Mouse (Mus musculus) thymus, adult 2 months (tissue): ENCODE data around the gene Tex264. TPM values are rescaled to one million over a fixed set of nuclear protein-coding genes. Genes with fewer than 3 reads are reported as not detected.
A peak's percentile ranks its signal among the peaks of the same experiment; 100 is the strongest.

Experiments used
- DNase-seq: peaks from one replicate; pipeline ENCODE4 v3.0.0; 2021
- H3K27ac ChIP-seq: fragments of 200-500 bp; 2 replicates; pipeline ENCODE4 v1.5.1; 2012; ENCODE audit warnings: low read length, control low read depth; ENCODE audit not compliant: control insufficient read depth, insufficient read depth
- H3K27me3 ChIP-seq: fragments of 200-500 bp; 2 replicates; pipeline ENCODE4 v1.6.1; 2012; ENCODE audit warnings: mild to moderate bottlenecking, low read length, moderate library complexity, mixed read lengths; ENCODE audit not compliant: control insufficient read depth, insufficient read depth
- H3K36me3 ChIP-seq: fragments of 200-500 bp; 2 replicates; pipeline ENCODE4 v1.6.1; 2012; ENCODE audit warnings: mild to moderate bottlenecking, low read length, moderate library complexity; ENCODE audit not compliant: control insufficient read depth, insufficient read depth
- H3K4me1 ChIP-seq: fragments of 200-500 bp; replicated peaks from 2 replicates; pipeline ENCODE4 v1.6.1; 2012; ENCODE audit warnings: low read length; ENCODE audit not compliant: control insufficient read depth, insufficient read depth
- H3K4me3 ChIP-seq: fragments of 200-500 bp; 2 replicates; pipeline ENCODE4 v1.5.1; 2012; ENCODE audit warnings: mild to moderate bottlenecking, low read length, control low read depth, moderate library complexity; ENCODE audit not compliant: control insufficient read depth, insufficient read depth
- CTCF ChIP-seq: fragments of 200-500 bp; IDR thresholded peaks from 2 replicates; pipeline ENCODE4 v1.5.1; 2012; ENCODE audit warnings: mild to moderate bottlenecking, control low read depth, low read length, moderate library complexity, borderline replicate concordance; ENCODE audit not compliant: control insufficient read depth, poor library complexity, insufficient read depth; ENCODE audit errors: extremely low read depth
- POLR2A ChIP-seq: fragments of 200-500 bp; IDR thresholded peaks from 2 replicates; pipeline ENCODE4 v1.6.1; 2012; ENCODE audit warnings: mild to moderate bottlenecking, low read length, control low read depth, moderate library complexity; ENCODE audit not compliant: control insufficient read depth, poor library complexity, insufficient read depth; ENCODE audit errors: extremely low read depth
- WGBS: fragments of 180-500 bp; shearing (Covaris S2); methylation state at CpG from one replicate; pipeline ENCODE4 v1.1.7; 2018; 5-methylcytosine and 5-hydroxymethylcytosine counted together
- polyA plus RNA-seq: library from polyadenylated mRNA; depleted of rRNA; stranded (reverse); fragments of >200 nt; gene quantifications from 2 replicates; pipeline ENCODE4 v1.2.3, GENCODE M21; 2012

Tex264 gene
- polyA plus RNA-seq, 1 experiment, result 104 TPM

GRCm38 (mm10) chr9:106684918-106685248 is 844 bp downstream of the Tex264 start:
- Histone ChIP-seq H3K27ac (peak overlapping the region; percentile 7; the same call in 1 of the 2 replicates), H3K4me1 (peaks cover 9% of the 10 kb centered on the region), H3K27me3 (no peaks in the 10 kb centered on the region), H3K4me3 (peak overlapping the region; percentile 65), H3K36me3 (no peaks in the 10 kb centered on the region; the same call in 1 of the 2 replicates)
- TF ChIP-seq CTCF (no peak), POLR2A (no peak)
- WGBS, result 2% methylated on average over 14 of the region's 14 CpGs
- DNase-seq, result no peak

- H3K4me3 ChIP-seq, result peak overlapping the region; percentile 65
- H3K27ac ChIP-seq, result 0 out of 2 replicates have a peak overlapping the region, but pooled peaks have one; percentile 7
- DNase-seq, result no peak
- no peaks in the 10 kb centered on the region; the same call in 1 of the 2 replicates for H3K36me3 ChIP-seq
- peaks cover 9% of the 10 kb centered on the region for H3K4me1 ChIP-seq
- 76% methylated on average over 6 of the region's 6 CpGs for WGBS
- no peaks in the 10 kb centered on the region for H3K27me3 ChIP-seq
- TF ChIP-seq CTCF (no peak), POLR2A (no peak)
Measured at GRCm38 (mm10) chr9:106684093-106684872, 1.4 kb downstream of the Tex264 start.

GRCm38 (mm10) chr9:106681026-106681425 is 4.7 kb downstream of the Tex264 start:
- H3K4me1 ChIP-seq, result peaks cover 11% of the 10 kb centered on the region
- TF ChIP-seq POLR2A (no peak), CTCF (no peak)
- H3K36me3 ChIP-seq, result no peaks in the 10 kb centered on the region; the same call in 1 of the 2 replicates
- 93% methylated on average over 9 of the region's 9 CpGs for WGBS
- H3K27ac ChIP-seq, result no peak overlapping the region
- no peaks in the 10 kb centered on the region for H3K27me3 ChIP-seq
- DNase-seq, result no peak
- no peak overlapping the region for H3K4me3 ChIP-seq

- Histone ChIP-seq H3K4me1 (peaks cover 4% of the 10 kb centered on the region; the same call in 1 of the 2 replicates), H3K36me3 (peaks cover 3% of the 10 kb centered on the region), H3K27me3 (no peaks in the 10 kb centered on the region), H3K27ac (no peak overlapping the region), H3K4me3 (no peak overlapping the region)
- TF ChIP-seq POLR2A, result no peak
- TF ChIP-seq CTCF, result no peak
- 92% methylated on average over 4 of the region's 4 CpGs for WGBS
- DNase-seq, result no peak
Measured at GRCm38 (mm10) chr9:106678242-106678641, 7.5 kb downstream of the Tex264 start.

- Histone ChIP-seq H3K4me3 (no peak overlapping the region), H3K4me1 (peaks cover 4% of the 10 kb centered on the region; the same call in 1 of the 2 replicates), H3K27me3 (no peaks in the 10 kb centered on the region), H3K36me3 (peaks cover 9% of the 10 kb centered on the region), H3K27ac (no peak overlapping the region)
- 94% methylated on average over 5 of the region's 5 CpGs for WGBS
- TF ChIP-seq POLR2A, result no peak
- no peak for TF ChIP-seq CTCF
- no peak for DNase-seq
Measured at GRCm38 (mm10) chr9:106677702-106678101, 8.0 kb downstream of the Tex264 start.

- Histone ChIP-seq H3K4me1 (peaks cover 4% of the 10 kb centered on the region; the same call in 1 of the 2 replicates), H3K27me3 (no peaks in the 10 kb centered on the region), H3K4me3 (no peak overlapping the region), H3K36me3 (peaks cover 9% of the 10 kb centered on the region), H3K27ac (no peak overlapping the region)
- TF ChIP-seq POLR2A (no peak), CTCF (no peak)
- WGBS, result 86% methylated on average over 4 of the region's 4 CpGs
- no peak for DNase-seq
Measured at GRCm38 (mm10) chr9:106676571-106676970, 9.2 kb downstream of the Tex264 start.
